Mouse (Mus musculus): Measurements from ENCODE around the gene Trpm1.
"Not testable (repeated sequence)": the region's sequence is repeated elsewhere in the genome, so short reads cannot be mapped to it uniquely, and the experiment has no call there.

The Trpm1 gene

DNA sequence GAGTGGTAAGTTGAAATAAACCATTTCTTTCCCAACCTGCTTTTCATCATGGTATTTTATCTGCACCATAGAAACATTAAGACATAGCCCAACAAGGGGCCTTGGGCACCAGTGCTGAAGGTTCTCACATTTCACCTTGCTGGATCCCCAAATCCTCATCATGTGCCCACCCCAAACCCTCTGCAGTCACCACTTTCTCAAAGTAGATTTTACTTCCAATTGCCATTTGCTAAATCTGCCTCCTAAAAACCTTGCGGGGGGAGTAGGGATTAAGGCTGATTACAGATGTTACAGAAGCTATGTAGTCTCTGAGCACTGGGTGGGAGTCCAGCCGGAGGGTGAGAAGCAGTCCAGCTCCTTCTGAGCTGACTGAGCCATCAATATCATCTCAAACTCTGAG is at the start of gene Trpm1:
Trpm1 (plus strand) TSS at position 301 of the 400 bp plus-strand sequence.
- DNase-seq (ENCODE audit: low spot score): no peak

DNA sequence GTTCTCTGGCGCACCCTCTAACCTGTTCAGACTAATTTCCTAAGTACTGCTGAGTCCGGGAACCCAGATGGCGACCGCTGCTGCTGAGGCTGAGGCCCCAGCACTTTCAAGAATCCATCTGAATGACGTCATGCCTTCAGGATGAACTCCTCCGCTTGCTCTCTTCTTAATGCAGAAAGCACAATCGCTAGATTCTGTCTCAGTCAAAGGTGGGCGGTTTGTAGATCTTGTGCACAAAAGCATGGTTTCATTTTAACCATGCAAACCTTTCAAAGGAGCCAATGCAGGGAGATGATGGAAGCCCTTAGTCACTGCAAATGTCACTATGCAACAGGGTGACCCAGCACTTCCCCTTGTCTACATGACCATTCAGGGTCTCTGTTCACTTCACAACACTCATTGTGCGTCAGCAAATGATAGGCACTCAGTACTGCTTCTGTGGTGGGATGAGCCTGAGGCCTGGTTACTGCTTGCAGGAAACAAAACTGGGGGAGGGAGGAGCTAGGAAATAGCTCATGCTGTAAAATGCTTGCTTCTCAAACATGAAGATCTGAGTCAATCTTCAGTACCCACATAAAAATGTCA is 31.4 kb upstream of the Trpm1 start:
- DNase-seq (ENCODE audit: low spot score): no peak

DNA sequence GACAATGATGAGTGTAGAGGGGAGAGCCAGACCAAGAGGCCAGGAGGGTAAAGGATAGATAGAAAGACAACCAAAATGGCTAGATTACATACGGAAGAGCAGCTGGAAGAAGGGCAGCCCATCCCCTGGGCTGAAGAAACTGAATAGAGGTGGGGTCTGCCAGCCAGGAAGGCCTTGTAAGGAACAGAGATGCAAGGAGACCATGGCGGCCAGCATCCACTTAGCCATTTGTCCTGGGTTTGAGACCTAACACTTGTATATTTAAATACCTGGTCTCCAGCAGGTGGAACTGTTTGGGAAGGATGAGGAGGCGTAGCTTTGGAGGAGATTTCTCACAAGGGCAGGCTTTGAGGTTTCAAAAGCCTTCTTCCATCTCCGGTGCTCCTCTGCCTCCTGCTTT is 29.9 kb upstream of the Trpm1 start:
- no peak for DNase-seq (ENCODE audit: low spot score)

DNA sequence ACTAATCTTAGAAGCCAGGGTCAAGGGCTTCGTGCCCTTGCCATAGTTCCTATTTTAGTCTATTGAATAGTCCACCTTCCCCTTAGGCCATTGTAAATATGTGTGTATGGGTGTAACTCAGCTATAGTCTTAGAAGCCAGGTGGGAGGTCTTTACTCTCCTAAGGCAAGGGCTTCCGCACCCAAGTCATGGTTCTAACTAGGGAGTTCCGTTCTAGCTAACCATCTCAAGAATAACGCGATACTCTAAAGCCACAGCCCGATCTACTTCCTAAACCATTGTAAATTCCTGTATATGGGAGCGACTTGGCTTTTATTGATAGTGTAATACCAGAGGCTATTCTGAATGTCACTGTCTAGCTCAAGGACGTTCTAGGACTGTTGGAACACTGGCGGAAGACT is 27.6 kb upstream of the Trpm1 start:
- not testable (repeated sequence) for DNase-seq (ENCODE audit: low spot score)

DNA sequence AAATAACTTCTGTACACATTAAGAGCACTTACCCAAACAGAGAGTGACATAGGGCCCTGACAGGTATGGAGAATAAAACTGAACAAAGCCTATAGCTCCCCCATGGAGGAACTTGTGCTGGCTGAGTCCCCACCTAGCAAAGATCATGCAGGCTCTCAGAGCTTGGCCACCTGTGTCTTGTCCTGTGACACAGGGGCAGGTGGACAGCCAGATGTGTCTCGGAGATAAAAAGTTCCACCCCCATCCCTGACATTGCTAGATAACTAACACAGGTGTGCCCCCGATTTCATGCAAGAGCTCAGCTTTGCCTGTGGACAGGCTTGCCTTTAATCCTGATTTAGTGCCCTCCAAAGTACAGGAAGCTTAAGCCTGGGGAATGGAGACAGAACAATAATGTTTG is 13.8 kb upstream of the Trpm1 start:
- no peak for DNase-seq (ENCODE audit: low spot score)

DNA sequence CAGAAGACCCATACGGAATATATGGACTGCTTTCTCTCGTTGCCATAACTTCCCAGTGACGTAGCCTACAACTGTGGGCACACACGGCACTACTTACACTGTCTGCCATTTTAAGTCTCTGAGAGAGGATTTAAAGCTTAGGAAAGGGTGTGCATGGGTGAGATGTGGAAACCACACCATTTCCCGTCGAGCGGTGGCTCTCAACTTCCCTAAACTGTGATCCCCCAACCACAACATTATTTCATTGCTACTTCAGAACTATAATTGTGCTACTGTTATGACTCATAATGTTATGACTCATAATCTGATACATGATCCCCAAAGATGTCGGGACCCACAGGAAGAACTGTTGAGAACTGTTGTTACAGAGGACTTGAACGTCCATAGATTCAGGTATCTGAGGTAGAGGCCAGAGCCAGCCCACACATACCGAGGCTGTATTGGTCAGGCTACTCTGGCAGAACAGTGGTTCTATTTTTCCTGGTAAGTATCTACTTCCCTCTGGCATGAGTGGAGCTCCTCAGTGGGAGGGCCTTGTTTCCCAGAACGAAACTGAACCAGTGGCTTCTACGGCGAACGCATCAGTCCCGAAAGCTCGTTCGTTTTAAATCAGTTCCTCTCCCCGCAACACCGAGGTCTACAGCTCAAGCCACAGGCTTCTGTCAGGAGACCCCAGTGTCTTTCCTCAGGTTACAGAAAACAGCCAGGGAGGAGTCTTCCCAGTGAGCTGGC is 12.2 kb upstream of the Trpm1 start:
- no peak for DNase-seq (ENCODE audit: low spot score)

DNA sequence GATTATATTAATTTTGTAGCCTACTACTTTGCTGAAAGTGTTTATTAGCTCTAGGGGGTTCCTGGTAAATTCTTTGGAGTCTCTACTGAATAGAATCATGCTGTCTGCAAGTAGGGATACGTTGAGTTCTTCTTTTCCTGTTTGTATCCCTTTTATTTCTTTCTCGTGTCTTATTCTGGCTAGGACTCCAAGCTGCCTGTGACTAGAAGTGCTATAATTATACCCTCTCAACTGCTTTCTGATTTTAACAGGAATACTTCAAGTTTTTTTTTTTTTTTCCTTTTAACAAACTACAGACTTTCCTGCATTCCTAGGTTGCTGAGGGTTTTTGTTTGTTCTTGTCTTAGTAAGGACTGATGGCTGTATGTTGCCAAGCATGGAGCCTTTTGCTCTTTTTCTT is 4.3 kb upstream of the Trpm1 start:
- no peak for DNase-seq (ENCODE audit: low spot score)

DNA sequence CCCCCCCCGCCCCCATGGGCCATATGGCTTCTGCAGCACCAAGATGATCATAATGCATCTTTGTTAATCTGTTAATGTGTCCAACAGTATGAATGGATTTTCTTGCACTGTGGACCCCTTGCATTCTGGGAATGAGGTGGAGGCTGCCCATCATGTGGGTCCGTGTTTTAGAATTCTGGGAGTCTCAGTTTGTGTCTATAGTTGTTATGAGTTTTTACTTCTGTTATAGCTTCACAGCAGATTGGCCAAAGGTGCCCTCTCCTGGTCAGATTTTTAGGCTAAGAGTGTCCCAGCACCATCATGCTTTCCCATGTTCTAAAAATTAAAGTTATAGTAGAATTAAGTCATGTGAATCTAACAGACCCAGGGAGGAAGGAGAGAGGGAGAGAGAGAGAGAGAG is 3.9 kb upstream of the Trpm1 start:
- DNase-seq (ENCODE audit: low spot score): no peak

DNA sequence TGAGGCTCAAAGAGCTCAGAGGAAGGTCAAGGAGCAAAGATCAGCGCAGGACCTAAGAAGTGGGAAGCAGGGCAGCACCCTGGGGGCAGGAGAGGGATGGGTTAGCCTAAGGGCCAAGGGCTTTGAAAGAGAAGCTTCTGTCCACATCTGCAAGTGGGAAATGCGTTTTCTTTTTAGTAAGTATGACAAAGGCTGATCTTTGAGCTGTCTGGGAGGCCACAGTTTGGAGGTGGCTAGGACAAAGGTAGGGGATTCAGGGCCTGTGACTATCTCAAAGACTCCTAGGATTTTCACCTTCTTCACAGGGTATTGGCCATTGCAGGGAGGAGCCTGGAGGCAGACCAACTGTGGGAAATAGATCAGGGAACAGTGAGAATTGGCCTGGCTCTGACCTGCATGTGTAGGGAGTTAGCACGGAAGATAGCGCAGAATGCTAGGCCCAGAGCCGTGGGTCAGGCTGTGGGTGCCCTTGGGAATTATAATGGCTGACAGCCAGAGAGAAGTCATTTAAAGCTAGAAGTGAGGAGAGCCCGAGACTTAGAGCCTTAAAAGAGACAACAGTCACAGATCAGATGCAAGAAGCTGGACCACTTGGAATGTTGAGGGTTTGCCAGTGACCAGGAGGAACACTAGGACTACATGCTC is 3.1 kb upstream of the Trpm1 start:
- no peak for DNase-seq (ENCODE audit: low spot score)

DNA sequence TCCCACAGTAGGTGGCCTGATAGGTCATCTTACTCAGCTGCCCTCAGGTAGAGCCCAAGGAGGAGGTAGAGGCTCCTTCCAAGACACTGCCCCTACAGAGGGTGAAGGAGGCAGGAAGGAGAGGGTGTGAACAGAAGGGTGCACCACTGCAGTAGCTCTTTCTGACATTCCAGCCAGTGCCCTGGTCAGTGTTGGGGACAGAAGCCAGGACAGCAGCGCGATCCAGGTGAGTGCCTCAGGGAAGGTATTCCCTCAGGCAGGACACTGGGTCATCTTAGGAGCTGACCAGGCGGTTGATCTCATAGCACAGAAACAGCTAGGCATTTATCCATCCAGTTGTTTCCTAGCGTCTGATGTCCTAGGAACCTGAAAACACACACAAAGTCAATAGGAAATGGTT is 1.6 kb downstream of the Trpm1 start:
- DNase-seq (ENCODE audit: low spot score): no peak

DNA sequence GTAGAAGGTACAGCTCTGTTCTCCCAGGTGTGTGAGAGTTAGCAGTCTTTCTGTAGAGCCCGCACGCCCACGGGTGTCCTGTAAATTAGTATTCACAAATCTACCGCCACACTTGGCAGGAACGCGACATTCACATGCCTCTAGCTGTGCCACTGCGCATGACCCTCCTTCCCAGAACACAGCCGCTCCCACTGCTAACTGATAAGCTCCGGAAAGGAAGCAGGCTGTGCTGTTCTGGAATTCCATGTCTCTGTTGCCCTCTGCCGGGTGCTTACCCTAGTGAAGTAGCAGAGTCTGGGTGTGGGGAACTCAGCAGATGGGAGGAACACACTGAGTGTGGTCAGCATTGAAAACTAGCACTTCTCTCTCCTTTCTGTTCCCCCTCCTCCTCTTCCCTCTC is 2.1 kb downstream of the Trpm1 start:
- peak; percentile 25 for DNase-seq (ENCODE audit: low spot score)

DNA sequence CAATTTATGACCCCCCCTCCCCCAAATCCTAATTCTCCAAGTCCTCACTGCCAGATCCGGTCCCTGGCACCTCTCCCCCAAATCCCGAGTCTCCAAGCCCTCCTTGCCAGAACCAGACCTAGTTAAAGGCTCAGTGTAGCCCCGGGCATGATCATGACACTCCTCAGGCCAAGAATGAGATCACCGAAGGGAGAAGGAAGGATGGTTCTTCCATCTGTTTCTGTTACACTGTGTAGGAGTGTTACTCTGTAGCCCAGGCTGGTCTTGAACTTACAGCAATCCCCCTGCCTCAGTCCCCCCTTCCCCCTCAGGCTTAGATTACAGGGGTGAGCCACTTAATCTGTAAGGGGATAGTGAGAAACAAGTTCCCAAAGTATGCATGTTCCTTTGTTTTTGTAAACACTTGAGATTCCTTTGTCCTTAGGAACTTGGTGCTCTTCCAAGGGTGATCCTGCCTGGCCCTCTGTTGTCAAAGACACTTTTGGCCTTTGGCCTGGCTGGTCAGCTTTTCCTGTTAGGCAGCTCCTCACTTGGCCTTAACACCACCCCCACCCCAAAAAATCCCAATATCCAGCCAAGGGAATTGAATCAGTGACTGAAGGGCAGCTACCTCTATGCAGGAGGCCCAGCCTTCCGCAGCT is 2.8 kb downstream of the Trpm1 start:
- no peak for DNase-seq (ENCODE audit: low spot score)

DNA sequence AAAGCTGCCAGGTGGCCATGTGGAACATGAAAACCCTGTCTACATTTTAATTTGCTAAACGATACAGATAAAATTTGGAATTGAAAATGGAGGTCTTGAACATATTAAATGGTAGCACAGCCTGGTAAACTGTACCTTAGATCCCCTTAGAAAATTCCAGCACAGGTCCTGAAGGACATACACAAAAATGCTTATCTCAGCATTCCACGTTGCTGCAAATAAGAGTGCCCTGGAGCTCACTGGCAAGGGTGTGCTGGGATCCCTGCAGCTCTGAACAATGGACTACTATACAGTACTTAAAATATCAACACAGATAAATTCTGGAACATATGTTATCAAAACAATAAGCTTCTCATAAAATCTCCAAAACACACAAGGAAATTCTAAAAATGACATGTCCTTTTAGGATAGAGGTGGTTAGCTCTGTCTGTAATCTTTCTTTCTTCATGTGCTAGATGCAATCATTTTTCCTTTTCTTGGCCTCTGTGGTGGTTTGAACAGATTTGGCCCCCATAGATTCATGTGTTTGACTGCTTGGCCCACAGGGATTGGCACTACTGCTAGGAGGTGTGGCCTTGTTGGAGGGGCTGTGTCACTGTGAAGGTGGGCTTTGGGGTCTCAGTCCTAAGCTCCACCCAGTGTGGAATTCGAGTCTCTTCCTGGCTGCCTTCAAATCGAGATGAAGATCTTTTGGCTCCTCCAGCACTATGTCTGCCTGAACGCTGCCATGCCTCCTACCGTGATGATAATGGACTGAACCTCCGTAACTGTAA is 3.5 kb downstream of the Trpm1 start:
- DNase-seq (ENCODE audit: low spot score): no peak

DNA sequence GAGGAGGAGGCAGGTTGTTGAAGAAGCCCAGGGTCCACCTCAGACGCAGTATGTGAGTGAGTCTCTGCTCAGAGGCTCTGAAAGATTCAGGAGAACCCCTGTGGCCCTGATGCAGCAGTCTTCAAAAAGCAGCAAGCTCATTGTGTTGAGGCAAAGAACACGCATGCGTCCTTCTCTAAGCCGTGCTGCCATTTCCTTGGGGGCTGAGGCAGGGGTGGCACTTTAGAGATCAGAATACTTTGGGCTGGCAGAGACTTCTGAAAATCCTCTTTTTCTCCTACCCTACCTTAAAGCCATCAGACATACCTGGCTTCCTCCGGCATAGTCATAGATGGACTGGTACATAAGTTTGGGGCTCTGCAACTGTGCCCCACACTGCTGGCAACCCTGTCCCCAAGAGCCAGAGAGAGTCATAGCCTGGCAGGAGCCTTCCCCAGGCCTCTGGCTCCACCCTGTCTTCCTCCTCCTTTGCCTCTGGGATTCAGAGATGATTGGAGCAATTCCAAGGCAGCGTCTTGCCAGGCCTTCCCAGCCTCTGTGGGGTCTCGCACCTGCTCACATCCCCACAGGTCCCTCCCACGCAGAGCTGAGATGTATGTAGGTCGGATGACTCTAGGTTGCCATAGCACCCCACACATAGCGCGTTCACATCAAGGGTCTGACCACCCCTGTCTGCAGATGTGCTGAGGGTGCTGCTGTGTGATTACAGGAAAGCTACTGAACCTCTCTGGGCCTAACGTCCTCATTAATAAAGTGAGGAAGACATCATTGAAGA is 4.8 kb downstream of the Trpm1 start:
- no peak for DNase-seq (ENCODE audit: low spot score)

DNA sequence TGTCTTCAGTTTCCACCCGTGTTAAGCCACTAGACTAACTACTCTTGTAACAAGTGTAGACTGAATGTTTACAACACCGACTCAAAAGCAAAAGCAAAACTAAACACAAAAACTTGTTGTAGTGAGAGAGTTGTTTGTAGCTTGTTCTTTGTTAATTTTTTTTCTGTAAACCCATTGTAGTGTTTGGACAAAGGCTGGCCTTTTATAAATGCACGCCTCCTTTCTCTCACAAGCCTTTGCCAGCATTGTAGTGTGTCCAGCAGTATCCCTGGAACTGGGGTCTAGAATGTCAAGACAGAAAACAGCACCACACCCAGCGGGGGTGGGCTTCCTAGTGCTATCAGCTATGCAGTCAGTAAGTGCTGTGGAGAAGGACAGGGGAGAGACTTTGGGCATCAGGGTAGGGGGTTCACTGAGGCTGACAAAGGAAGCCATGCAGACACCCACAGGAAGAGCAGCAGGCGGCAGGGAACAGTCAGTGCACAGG is 5.5 kb downstream of the Trpm1 start:
- DNase-seq (ENCODE audit: low spot score): no peak

DNA sequence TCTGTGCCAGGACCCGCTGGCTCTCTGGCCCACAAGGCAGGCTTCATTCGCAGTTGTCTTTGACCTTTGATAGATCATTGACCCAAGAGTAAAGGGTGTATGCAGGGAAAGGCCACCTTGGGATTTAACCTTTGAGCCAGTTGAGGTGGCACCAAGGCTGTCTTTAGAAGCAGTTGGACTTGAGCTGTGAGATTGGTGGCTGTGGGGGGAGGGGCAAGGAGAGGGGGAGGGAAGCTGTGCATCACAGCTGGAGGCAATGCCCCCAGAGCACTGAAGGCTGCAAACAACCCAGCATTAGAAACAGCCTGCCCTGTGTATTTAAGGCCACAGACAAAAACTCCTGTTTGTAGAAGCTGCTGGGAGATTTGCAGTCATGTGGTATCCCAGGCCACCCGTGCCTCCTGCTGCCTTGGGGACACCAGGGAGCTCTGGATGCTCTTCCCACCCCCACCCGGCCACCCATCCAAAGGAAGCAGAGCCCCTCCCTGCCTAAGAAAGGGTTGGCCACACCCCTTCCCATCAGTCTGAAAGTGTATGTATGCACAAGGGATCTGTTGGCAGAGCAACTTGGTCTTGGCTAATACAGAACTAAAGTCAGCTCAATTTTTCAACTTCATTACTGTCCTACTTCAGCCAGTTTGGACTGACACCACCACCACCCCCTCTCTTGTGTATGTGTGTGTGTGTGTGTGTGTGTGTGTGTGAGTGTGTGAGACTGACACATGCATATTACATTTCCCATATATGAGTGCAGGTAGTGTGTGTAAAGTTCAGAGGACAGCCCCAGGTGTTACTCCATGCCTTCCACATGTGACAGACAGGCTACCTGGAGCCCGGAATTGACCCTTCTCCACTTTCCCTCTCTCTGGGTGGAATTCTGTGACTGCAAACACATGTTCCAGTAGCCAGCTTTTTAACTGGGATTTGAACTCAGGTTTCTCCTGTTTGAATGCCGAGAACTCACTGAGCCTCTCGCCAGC is 6.3 kb downstream of the Trpm1 start:
- no peak for DNase-seq (ENCODE audit: low spot score)

DNA sequence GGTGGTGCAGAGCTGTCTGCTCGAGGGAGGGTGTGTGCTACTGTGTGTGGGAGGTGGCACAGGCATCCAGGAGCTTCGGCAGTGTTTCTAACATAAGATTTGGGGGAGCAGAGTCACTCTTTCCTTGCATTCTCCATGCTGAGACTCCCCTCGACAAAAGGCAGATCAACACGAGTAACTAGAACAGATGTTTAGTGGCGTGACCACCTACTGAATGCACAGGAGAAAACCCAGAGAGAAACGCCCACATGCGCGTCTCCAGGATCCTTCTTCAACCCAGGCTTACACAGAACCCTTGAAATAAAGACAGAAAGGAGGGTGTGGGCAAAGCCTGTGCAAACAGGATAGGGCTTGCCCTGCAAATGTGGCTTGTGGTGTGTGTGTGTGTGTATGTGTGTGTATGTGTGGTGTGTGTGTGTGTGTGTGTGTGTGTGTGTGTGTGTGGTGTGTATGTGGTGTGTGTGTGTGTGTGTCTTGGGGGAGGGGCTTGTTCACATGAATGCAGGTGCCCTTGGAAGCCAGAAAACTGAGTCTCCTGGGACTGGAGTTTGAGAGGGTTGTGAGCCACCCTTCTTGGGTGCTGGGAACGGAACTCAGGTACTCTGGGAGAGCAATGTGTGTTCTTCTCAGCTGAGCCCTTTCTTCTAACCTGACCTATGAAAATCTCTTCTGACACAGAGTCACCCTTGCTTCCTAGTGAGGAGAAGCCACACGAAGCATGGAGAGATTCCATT is 7.3 kb downstream of the Trpm1 start:
- no peak for DNase-seq (ENCODE audit: low spot score)

DNA sequence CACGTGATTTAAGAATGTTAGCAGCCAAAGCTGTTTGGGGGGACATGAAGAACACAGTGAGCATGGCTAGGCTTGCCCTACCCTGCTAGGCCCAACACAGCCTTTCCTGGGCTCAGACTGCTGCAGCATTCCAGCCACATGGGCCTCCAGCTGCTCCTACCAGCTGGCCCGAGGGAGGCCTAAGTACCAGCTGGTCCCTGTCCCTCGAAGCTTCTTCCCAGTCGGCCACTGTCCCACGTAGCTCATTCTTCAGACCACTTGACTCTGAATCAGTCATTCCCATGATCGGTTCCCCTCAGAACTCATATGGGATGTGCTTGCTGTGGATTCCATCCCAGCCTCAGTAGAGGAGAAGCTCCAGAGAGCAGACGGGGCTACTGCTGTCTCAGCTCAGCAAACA is 8.4 kb downstream of the Trpm1 start:
- no peak for DNase-seq (ENCODE audit: low spot score)

DNA sequence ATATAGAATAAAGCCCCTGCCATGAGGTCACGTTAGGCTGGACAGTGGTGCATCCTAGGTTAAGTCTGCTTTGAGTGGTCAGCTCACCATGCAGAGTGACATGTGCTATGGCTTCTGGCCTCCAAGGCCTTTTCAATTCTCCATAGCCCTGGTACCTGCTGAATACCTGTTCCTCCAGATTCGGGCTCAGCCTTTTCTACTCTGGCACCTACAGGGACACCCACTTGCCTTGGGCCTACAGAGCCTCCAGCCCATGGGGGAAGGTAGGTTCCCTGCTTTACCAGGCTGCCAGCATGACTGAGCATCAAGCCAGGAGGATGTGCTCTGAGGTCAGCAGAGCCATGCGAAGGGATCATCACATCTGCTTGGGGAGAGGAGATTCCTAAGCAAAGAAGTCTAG is 9.5 kb downstream of the Trpm1 start:
- DNase-seq (ENCODE audit: low spot score): no peak

DNA sequence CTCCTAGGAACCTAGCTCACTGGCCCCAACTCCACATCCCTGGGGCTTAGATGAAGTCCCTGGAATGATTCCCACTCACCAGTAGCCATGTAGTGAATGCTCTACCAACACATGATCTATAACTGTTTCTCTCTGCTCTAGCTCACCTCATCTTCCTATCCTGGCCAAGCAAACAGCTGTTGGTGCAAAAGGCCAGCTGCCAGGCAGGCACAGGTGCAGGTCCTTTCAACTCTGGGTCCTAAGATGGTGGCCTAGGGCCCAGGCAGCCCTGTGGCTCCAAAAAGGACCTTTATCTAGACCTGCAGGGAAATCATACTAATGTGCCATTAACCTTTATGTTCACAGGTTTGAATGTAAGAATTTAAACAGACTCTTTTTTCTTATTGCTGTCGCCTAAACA is 10.3 kb downstream of the Trpm1 start:
- no peak for DNase-seq (ENCODE audit: low spot score)

All from ovary, postnatal 10 days (tissue).